Mouse (Mus musculus) liver, embryonic 16.5 days (tissue): Measurements from ENCODE around the gene Tbx5. TPM values are rescaled to one million over a fixed set of nuclear protein-coding genes. Genes with fewer than 3 reads are reported as not detected.

ENCODE experiments used
- ATAC-seq: fragments of 200-750 bp; cut with Nextera tagmentation; 2 replicates; pipeline ENCODE4 v1.8.0; 2017; ENCODE audit warnings: low read depth, mild to moderate bottlenecking, moderate number of reproducible peaks, moderate library complexity
- H3K27ac ChIP-seq: fragments of 300-500 bp; sonication (generic); 2 replicates; pipeline ENCODE4 v1.5.1; 2014; ENCODE audit warnings: mild to moderate bottlenecking, low read length
- H3K27me3 ChIP-seq: fragments of 300-500 bp; sonication (generic); 2 replicates; pipeline ENCODE4 v1.6.1; 2014; ENCODE audit warnings: low read depth, low read length, mixed read lengths; ENCODE audit not compliant: control insufficient read depth, insufficient read depth
- H3K36me3 ChIP-seq: fragments of 300-500 bp; sonication (generic); 2 replicates; pipeline ENCODE4 v1.6.1; 2014; ENCODE audit warnings: mild to moderate bottlenecking; ENCODE audit not compliant: control insufficient read depth, insufficient read depth
- H3K4me1 ChIP-seq: fragments of 300-500 bp; sonication (generic); 2 replicates; pipeline ENCODE4 v1.6.1; 2014; ENCODE audit warnings: low read depth, low read length, mixed read lengths; ENCODE audit not compliant: control insufficient read depth
- H3K4me2 ChIP-seq: fragments of 300-500 bp; sonication (generic); 2 replicates; pipeline ENCODE4 v1.6.1; 2014; ENCODE audit warnings: low read depth, low read length, mixed read lengths
- H3K4me3 ChIP-seq: fragments of 300-500 bp; sonication (generic); 2 replicates; pipeline ENCODE4 v1.5.1; 2014; ENCODE audit warnings: low read depth, mild to moderate bottlenecking, low read length
- H3K9ac ChIP-seq: fragments of 300-500 bp; sonication (generic); 2 replicates; pipeline ENCODE4 v1.6.1; 2014; ENCODE audit warnings: low read depth, low read length
- H3K9me3 ChIP-seq: fragments of 300-500 bp; sonication (generic); replicated peaks from 2 replicates; pipeline ENCODE4 v1.6.1; 2016; ENCODE audit warnings: low read length; ENCODE audit not compliant: control insufficient read depth
- WGBS: fragments of 180-500 bp; shearing (Covaris S2); extraction: QIAGEN DNeasy Blood & Tissue Kit; methylation state at CpG from one replicate; pipeline ENCODE4 v1.1.7; 2014; ENCODE audit not compliant: insufficient replicate concordance; 5-methylcytosine and 5-hydroxymethylcytosine counted together
- polyA plus RNA-seq: library from polyadenylated mRNA; unstranded; fragments of >200 nt; fragmentation: Nextera tagmentation; extraction: Ambion mirVana; gene quantifications from 2 replicates; pipeline ENCODE4 v1.2.1, GENCODE M21; 2015

Gene Tbx5
- polyA plus RNA-seq, 1 experiment from 2014 or later, result not detected

DNA sequence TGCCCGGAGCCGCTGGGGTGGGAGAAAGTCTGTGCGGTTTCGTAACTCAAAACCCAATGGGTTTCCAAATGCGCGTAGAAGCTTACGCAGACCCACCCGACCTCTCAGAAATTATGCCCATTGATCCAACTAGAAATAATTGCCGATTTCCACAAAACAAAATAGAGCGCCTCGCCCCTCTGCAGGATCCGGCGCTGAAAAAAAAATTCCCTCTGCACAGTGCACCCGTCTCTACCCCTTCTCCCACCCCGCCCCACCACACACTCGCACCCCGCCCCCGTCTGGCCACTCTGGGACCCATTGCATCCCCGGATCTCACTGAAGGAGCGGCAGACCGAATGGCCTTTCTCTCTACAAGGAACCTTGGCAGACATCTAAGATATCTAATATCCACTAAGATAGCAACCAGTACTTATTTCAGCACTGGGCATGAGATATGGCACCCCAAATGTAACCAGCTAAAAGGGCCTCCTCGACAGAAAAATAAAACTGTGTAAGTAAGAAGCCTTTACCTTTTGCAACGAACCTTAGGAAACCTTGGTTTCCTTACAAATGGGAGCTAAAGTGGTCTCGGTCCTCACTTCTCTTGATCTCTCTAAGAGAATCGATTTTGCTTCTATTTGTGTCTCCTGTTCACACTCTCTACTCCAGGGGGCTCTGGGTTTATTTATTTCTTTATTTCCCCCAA, 533 bp upstream of the Tbx5 start:
- H3K27me3 ChIP-seq, result peaks cover 84% of the 10 kb centered on the region
- no peaks in the 10 kb centered on the region for H3K36me3 ChIP-seq
- 0 out of 2 replicates have a peak overlapping the region, but pooled peaks have one; percentile 44 for H3K4me2 ChIP-seq
- no peaks in the 10 kb centered on the region for H3K4me1 ChIP-seq
- no peak for ATAC-seq
- no peak overlapping the region for H3K4me3 ChIP-seq
- no peak overlapping the region for H3K9ac ChIP-seq
- whole genome bisulfite sequencing, result 2% methylated on average over 25 of the region's 25 CpGs
- no peaks in the 10 kb centered on the region for H3K9me3 ChIP-seq
- H3K27ac ChIP-seq, result no peak overlapping the region

DNA sequence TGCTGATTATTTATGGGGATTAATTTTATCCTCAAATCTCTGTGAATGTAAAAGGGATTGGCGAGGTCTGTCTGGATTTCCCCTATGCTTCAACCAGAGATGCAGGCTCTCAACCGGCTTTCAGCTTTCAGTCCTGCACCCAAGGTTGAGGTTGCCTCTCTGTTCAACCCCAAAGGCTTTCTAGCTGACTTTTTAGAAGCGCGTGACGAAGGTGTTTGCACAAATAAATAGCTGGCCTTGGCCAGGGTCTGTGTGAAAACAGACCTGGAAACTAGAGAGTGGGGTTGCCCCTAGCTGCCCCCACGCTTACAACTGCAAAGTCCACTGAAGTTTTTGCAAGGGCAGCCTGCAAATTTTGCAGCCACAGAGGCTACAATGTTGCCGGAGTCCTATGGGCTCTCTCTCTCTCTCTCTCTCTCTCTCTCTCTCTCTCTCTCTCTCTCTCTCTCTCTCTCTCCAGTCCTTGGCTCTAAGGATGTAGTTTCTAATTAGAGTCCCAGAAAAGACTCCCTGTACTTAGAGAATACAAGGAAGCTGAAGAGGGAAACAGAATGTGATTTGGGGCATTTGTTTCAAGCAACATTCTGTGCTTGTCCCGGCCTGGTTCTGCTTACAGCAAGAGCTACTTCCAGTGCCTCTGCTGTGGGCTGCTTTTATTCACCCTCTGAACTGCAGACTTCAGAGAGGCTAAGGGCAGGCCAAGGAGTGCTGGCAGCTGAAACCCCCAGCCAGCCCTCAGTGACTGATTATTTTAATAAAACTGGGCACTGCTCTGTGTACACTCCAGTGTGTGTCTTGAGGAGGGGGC, 959 bp downstream of the Tbx5 start:
- Histone ChIP-seq H3K27ac (no peak overlapping the region), H3K27me3 (peaks cover 93% of the 10 kb centered on the region), H3K9ac (no peak overlapping the region), H3K4me2 (no peak overlapping the region), H3K4me1 (no peaks in the 10 kb centered on the region), H3K4me3 (no peak overlapping the region), H3K9me3 (no peaks in the 10 kb centered on the region), H3K36me3 (no peaks in the 10 kb centered on the region)
- WGBS, result 5% methylated on average over 8 of the region's 8 CpGs
- no peak for ATAC-seq

DNA sequence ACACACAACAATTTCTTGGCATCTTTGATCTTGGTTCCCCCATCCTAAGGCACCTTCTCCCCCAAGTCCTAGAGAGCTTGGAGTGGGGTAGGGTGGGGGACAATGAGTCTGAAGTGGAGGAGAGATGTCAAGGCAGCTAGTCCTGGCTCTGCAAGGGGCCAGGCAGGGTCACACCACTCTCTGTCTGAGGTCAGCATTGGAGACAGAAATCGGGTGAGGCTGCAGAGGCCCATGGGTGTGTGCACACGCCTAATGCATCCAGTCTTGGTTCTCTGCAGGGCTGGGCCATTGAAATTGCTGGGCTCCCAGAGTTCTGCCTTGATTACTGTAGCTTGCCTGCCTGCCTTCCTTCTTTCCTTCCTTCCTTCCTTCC, 1.5 kb downstream of the Tbx5 start:
- H3K9ac ChIP-seq, result no peak overlapping the region
- H3K4me2 ChIP-seq, result no peak overlapping the region
- H3K27ac ChIP-seq, result no peak overlapping the region
- no peaks in the 10 kb centered on the region for H3K4me1 ChIP-seq
- H3K9me3 ChIP-seq, result no peaks in the 10 kb centered on the region
- peaks cover 96% of the 10 kb centered on the region for H3K27me3 ChIP-seq
- H3K4me3 ChIP-seq, result no peak overlapping the region
- ATAC-seq, result no peak
- H3K36me3 ChIP-seq, result no peaks in the 10 kb centered on the region
- WGBS, result 5% methylated on average over 2 of the region's 2 CpGs

DNA sequence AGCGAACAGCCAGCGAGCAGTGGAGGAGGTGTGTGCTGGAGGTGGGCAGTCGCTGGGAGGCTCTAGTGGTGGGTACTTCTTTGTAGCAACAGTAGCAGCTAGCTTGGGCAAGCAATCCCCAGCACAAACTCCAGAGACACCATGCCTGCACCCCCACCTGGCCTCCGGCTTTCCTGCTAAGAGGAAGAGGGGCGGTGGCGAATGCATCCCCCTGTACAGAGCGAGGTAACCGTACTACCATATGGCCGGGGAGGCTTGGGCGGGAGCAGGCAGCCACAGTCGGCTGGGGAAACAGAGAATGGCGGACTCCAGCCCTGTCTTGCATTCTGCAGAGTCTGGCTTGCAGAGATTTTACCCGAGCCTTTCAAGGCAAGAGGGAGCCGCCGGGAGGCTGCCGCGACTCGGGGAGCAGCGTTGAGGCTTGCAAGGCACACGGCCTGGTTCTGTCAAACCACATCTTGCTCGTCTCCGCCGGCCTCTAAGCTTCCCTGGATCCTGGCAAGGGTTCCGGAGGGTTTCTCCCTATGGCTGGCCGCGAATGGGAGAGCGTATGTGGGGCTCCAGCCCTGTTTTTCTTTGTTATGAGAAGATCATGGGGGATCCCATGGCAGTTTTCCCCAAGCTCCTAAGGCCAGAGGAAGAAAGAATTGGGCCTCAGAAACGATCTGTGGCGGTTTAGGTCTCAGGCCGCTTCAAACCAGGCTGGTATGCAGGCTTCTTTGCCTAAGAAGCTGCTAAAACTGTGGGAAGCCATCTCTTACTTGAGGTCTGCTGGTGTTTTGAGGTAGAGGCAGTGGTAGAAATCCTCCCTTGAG, 2.8 kb downstream of the Tbx5 start:
- Histone ChIP-seq H3K9me3 (no peaks in the 10 kb centered on the region), H3K4me3 (no peak overlapping the region), H3K27me3 (peaks cover 96% of the 10 kb centered on the region), H3K4me1 (no peaks in the 10 kb centered on the region), H3K9ac (no peak overlapping the region), H3K4me2 (no peak overlapping the region), H3K27ac (no peak overlapping the region), H3K36me3 (no peaks in the 10 kb centered on the region)
- WGBS, result 3% methylated on average over 30 of the region's 30 CpGs
- ATAC-seq, result no peak

DNA sequence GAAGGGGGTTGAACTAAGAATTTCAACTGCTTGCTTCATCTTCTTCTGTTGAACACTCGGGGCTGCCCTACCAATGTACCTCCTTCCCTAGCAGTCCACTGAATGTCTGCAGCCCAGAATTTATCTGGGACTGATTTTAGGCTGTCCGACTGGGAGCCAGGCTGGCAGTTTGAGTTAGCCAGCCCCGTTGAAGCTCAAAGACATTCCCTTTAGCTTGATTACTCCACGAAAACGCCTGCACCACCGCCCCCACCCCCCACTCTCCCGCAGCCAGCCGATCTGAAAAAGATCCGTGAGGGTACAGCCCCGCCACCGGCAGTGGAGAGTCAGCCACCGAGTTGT, 3.4 kb downstream of the Tbx5 start:
- no peaks in the 10 kb centered on the region for H3K36me3 ChIP-seq
- no peaks in the 10 kb centered on the region for H3K9me3 ChIP-seq
- H3K4me3 ChIP-seq, result no peak overlapping the region
- WGBS, result 1% methylated on average over 12 of the region's 12 CpGs
- H3K4me2 ChIP-seq, result no peak overlapping the region
- H3K27me3 ChIP-seq, result peaks cover 95% of the 10 kb centered on the region
- no peak overlapping the region for H3K27ac ChIP-seq
- no peaks in the 10 kb centered on the region for H3K4me1 ChIP-seq
- H3K9ac ChIP-seq, result no peak overlapping the region
- no peak for ATAC-seq

DNA sequence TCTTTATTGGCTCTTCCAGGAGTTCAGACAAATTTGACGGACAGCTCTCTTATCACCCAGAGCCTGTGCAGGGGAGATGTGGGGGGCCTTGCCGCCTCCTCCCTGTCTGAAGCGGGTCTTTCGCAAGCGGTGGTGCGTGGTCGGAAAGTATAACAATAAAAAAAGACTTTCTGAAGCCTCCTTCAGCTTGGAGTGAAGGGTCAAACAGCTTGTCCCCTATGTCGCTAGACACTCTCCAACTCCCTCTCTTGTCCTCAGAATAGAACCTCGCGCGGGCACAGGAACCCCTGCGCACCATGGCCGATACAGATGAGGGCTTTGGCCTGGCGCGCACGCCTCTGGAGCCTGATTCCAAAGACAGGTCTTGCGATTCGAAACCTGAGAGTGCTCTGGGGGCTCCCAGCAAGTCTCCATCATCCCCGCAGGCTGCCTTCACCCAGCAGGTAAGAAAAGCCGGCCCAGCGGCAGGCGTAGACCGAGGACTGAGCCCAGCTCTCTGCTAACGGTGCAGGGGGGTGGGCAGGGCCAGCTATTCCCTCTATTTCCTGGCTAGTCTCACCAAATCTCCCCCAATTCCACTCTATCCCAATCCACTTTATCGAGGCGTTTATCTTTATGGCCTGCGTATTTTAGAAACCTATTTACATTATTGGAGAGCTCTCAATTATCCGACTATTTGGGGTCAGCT, 4.3 kb downstream of the Tbx5 start:
- no peak for ATAC-seq
- Histone ChIP-seq H3K4me2 (no peak overlapping the region), H3K27me3 (peaks cover 93% of the 10 kb centered on the region), H3K36me3 (no peaks in the 10 kb centered on the region), H3K4me3 (no peak overlapping the region), H3K9me3 (no peaks in the 10 kb centered on the region), H3K9ac (no peak overlapping the region), H3K4me1 (no peaks in the 10 kb centered on the region), H3K27ac (no peak overlapping the region)
- WGBS, result under 1% methylated on average over 28 of the region's 28 CpGs

DNA sequence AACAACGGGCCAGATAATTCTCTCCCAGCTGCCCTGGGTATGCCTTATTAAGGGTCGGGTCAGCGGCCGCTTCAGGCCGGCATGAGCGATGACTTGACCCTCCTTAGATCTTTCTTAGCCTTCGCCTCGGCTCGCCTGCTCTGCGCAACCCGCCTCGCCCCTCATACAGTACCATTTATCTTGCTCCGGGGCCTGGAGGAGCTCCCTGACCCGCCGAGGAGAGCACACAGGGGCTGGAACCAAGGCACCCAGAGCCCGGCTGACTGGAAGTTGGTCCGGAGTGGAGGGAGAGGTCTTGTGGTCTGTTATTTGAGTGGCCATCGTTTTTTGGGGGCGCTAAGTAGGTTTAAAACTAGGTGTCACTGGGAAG, 4.8 kb downstream of the Tbx5 start:
- Histone ChIP-seq H3K27me3 (peaks cover 93% of the 10 kb centered on the region), H3K9ac (no peak overlapping the region), H3K4me2 (no peak overlapping the region), H3K36me3 (no peaks in the 10 kb centered on the region), H3K9me3 (no peaks in the 10 kb centered on the region), H3K4me3 (no peak overlapping the region), H3K27ac (no peak overlapping the region), H3K4me1 (no peaks in the 10 kb centered on the region)
- ATAC-seq, result no peak
- 1% methylated on average over 19 of the region's 19 CpGs for WGBS

DNA sequence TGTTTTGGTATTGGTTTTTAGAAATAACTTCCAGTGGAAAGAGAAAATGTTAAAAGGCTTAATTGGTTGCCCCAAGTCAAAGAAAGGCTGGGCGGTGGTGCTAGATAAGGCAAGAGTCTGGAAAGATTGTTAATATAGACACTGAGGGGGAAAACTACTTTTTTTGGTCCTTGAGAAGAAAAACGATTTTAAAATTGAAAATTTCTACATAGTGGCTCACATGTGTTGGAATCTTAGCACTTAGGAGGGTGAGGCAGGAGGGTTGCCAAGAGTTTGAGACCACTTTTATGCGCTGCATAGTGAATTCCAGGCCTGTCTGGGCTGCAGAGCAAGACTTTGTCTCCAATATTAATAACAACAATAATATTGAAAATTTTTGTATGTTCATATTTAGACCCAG, 5.4 kb downstream of the Tbx5 start:
- no peak overlapping the region for H3K27ac ChIP-seq
- H3K4me2 ChIP-seq, result no peak overlapping the region
- H3K27me3 ChIP-seq, result peaks cover 93% of the 10 kb centered on the region
- H3K4me3 ChIP-seq, result no peak overlapping the region
- WGBS, result 9% methylated on average over 3 of the region's 3 CpGs
- H3K36me3 ChIP-seq, result no peaks in the 10 kb centered on the region
- ATAC-seq, result no peak
- no peaks in the 10 kb centered on the region for H3K4me1 ChIP-seq
- H3K9me3 ChIP-seq, result no peaks in the 10 kb centered on the region
- H3K9ac ChIP-seq, result no peak overlapping the region
